In the genomic region with DNA sequence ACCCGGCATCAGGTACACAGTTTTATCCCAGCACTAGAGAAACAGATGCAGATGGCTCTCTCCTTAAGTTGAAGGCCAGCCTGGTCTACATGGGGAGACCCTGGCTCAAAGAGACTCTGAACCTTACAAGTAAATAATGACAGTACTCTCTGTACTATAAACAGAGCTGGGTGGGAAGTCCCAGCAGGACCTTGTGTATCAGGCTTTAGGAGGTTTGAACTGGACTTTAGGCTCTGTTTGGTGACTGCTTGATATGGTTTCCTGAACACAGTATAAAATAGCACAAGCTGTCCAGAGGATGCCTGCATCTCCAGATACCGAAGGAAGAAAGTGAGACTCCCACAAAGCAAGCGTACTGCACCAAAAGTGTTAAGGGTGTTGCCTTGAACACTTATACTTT, we compare ENCODE assay signal across 13 mouse cellular contexts. TPM values are rescaled to one million over a fixed set of nuclear protein-coding genes. Genes with fewer than 3 reads are reported as not detected.
DNase-seq lines count a peak whose midpoint lies in the region; ATAC-seq lines count a peak whose summit lies in the region.
"Had no signal": no experiment of that assay in that cellular context is flagged by ENCODE, and none has a peak within 500 bp of the region (broad histone marks: within the 10 kb centered on the region; RNA-seq: fewer than 3 reads in every experiment).

No protein-coding gene starts in this region.

- peak overlapping the region; percentile 85; the same call in 1 of the 2 replicates for H3K4me2 ChIP-seq in lung, embryonic 15.5 days
- peak overlapping the region; percentile 90; the same call in 1 of the 2 replicates for H3K4me2 ChIP-seq in limb, embryonic 13.5 days (replicated peaks)
- peak overlapping the region; percentile 93 for H3K4me2 ChIP-seq in neural tube, embryonic 13.5 days

- H3K27me3 ChIP-seq in lung, embryonic 15.5 days: no peaks in the 10 kb centered on the region
- H3K27me3 ChIP-seq in limb, embryonic 13.5 days: no peaks in the 10 kb centered on the region
- no peaks in the 10 kb centered on the region for H3K27me3 ChIP-seq in neural tube, embryonic 13.5 days
- H3K27me3 ChIP-seq: embryonic facial prominence, embryonic 13.5 days had no signal

- DNase-seq in cerebellum, adult 9-10 months: peak; percentile 15
- DNase-seq in cerebellum, adult 9-11 months: no peak
- no peak for DNase-seq in lung, postnatal 4 days
- DNase-seq in adrenal gland, postnatal 14 days: no peak
- no peak for DNase-seq in urinary bladder, postnatal 4 days (ENCODE audit: low spot score in 2 of 2)
- DNase-seq: cerebellum, adult 11 months; gastrocnemius, postnatal 14 days had no signal

- H3K4me3 ChIP-seq in lung, embryonic 15.5 days: no peak overlapping the region
- peak overlapping the region; percentile 99; the same call in 1 of the 2 replicates for H3K4me3 ChIP-seq in limb, embryonic 13.5 days
- H3K4me3 ChIP-seq in neural tube, embryonic 13.5 days: peak overlapping the region; percentile 98; the same call in 1 of the 2 replicates

- peaks cover 5% of the 10 kb centered on the region; the same call in 1 of the 2 replicates for H3K36me3 ChIP-seq in lung, embryonic 15.5 days
- peaks cover 29% of the 10 kb centered on the region for H3K36me3 ChIP-seq in limb, embryonic 13.5 days
- H3K36me3 ChIP-seq in neural tube, embryonic 13.5 days: peaks cover 29% of the 10 kb centered on the region

- no peak overlapping the region for H3K27ac ChIP-seq in lung, embryonic 15.5 days
- H3K27ac ChIP-seq in limb, embryonic 13.5 days: no peak overlapping the region
- no peak overlapping the region for H3K27ac ChIP-seq in neural tube, embryonic 13.5 days (replicated peaks)
- H3K27ac ChIP-seq: embryonic facial prominence, embryonic 13.5 days had no signal

- 92% methylated on average over 3 of the region's 3 CpGs for WGBS in lung, embryonic 15.5 days
- WGBS in limb, embryonic 13.5 days: 95% methylated on average over 3 of the region's 3 CpGs
- WGBS in neural tube, embryonic 13.5 days: 94% methylated on average over 3 of the region's 3 CpGs

- no peak overlapping the region for H3K9ac ChIP-seq in lung, embryonic 15.5 days
- peak overlapping the region; percentile 43; the same call in 1 of the 2 replicates for H3K9ac ChIP-seq in limb, embryonic 13.5 days
- H3K9ac ChIP-seq in neural tube, embryonic 13.5 days: peak overlapping the region; percentile 94; the same call in 1 of the 2 replicates

- no peak for ATAC-seq in lung, embryonic 15.5 days (ENCODE audit: borderline replicate concordance, extremely low read depth, low FRiP score, low TSS enrichment)
- no peak for ATAC-seq in limb, embryonic 13.5 days (ENCODE audit: low FRiP score, low read depth)
- no peak for ATAC-seq in neural tube, embryonic 13.5 days (ENCODE audit: low read depth)

- H3K4me1 ChIP-seq in lung, embryonic 15.5 days: peaks cover 27% of the 10 kb centered on the region
- peaks cover 33% of the 10 kb centered on the region for H3K4me1 ChIP-seq in limb, embryonic 13.5 days
- peaks cover 42% of the 10 kb centered on the region for H3K4me1 ChIP-seq in neural tube, embryonic 13.5 days (replicated peaks)

- no peaks in the 10 kb centered on the region for H3K9me3 ChIP-seq in lung, embryonic 15.5 days
- no peaks in the 10 kb centered on the region for H3K9me3 ChIP-seq in limb, embryonic 13.5 days
- H3K9me3 ChIP-seq in neural tube, embryonic 13.5 days: no peaks in the 10 kb centered on the region
- H3K9me3 ChIP-seq: embryonic facial prominence, embryonic 13.5 days; G1E had no signal

RNA-seq across cellular contexts. Expression of a gene that starts 1.8 kb away (rescaled TPM):
- 10.6 and 11.5 TPM in 2 replicates for polyA plus RNA-seq in lung, embryonic 15.5 days (2015; fragmentation: Nextera tagmentation; extraction: Ambion mirVana)
- polyA plus RNA-seq in limb, embryonic 13.5 days (2015; fragmentation: Nextera tagmentation; extraction: Ambion mirVana): 12.2 and 14.0 TPM in 2 replicates
- 12.1 and 13.9 TPM in 2 replicates for polyA plus RNA-seq in neural tube, embryonic 13.5 days (2015; fragmentation: Nextera tagmentation; extraction: Ambion mirVana)
- total RNA-seq in adrenal gland, postnatal 14 days (2021): 27.7 and 29.6 TPM in 2 replicates

RNA-seq across cellular contexts. Expression of a gene that starts 2.2 kb away (rescaled TPM):
- 28.4 and 29.7 TPM in 2 replicates for polyA plus RNA-seq in lung, embryonic 15.5 days (2015; fragmentation: Nextera tagmentation; extraction: Ambion mirVana)
- 36.4 and 37.5 TPM in 2 replicates for polyA plus RNA-seq in limb, embryonic 13.5 days (2015; fragmentation: Nextera tagmentation; extraction: Ambion mirVana)
- 33.3 and 33.4 TPM in 2 replicates for polyA plus RNA-seq in neural tube, embryonic 13.5 days (2015; fragmentation: Nextera tagmentation; extraction: Ambion mirVana)
- 15.0 and 17.0 TPM in 2 replicates for total RNA-seq in adrenal gland, postnatal 14 days (2021)

RNA-seq across cellular contexts. Expression of a gene that starts 19.0 kb away (rescaled TPM):
- polyA plus RNA-seq in lung, embryonic 15.5 days (2015; fragmentation: Nextera tagmentation; extraction: Ambion mirVana): 1.0 and 1.1 TPM in 2 replicates
- 0.06 and 0.14 TPM in 2 replicates for polyA plus RNA-seq in limb, embryonic 13.5 days (2015; fragmentation: Nextera tagmentation; extraction: Ambion mirVana)
- polyA plus RNA-seq in neural tube, embryonic 13.5 days (2015; fragmentation: Nextera tagmentation; extraction: Ambion mirVana): 1.1 and 1.3 TPM in 2 replicates
- 0.26 TPM in 1 of 2 replicates, not detected in the other for total RNA-seq in adrenal gland, postnatal 14 days (2021)
- total RNA-seq: gastrocnemius, postnatal 14 days; hematopoietic stem cell, adult 5-6 weeks had no signal
